Mouse (Mus musculus) liver (tissue): ENCODE data around the gene Pdlim4.

Source experiments
- DNase-seq: peaks from one replicate; pipeline ENCODE4 v3.0.0-alpha.2; 2020; ENCODE audit warnings: mixed read lengths

Pdlim4 gene

DNA sequence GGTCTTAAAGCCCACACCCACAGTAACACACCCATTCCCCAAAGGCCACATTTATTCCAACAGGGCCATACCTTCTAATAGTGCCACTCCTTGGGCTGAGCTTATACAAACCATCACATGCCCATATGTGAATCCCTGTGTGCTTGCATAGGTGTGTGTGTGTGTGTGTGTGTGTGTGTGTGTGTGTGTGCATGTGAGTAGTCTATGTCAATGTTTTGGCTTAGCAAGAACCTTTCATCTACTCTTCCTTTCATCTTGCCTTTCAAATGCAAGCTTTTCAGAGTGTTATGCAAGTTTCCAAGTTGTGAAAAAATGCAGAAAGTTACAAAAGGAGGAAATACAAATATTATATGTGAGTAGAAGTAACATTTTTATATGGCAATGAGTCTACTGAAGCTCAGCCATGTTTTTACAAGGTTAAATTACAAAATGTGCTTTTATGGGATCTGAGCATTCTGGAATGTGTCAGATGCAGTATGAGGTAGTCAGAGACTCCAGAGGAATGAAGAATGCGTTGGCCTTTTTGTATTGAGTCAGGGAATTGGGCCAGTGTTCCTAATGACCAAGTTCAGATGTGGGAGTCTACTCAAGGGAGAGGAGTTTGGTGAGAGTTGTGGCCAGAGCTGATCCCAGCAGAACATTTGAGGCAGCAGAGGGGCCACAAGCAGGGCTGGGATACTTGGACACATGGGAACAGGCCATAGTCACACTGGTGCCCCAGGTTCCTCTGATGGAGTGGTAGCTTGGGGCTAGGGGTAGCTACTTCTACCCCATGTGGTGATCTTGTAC, 21.5 kb upstream of the Pdlim4 start:
- DNase-seq: no peak

- DNase-seq: peak; percentile 74
These were observed 20.1 kb upstream of the Pdlim4 start for GRCm38 (mm10) chr11:54088947-54089317.

DNA sequence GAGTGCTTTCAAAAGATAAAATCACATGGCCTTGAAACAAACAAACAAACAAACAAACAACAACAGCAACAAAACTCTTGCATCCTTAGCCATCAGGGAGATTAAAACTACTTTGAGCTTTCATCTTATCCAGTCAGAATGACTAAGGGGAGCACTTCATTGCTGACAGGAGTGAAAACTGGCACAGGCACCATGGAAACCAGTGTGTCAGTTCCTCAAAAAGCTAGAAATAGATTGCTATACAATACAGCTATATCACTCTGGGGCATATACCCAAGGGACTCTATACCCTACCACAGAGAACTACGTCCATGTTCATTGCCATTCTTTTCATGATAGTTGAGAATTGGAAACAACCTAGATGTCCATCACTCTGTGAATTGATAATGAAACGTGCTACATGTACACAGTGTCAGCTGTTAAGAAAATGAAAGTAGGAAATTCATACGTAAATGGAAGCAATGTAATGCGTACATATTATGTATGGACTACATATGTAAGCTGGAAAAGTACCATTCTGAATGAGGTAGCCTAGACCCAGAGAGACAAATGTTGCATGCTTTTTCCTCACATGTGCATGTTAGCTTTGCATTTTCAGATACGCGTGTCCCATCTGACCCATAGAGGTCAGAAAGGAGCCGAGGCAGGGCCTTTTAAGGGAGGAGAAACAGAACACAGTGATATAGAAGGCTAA, 19.6 kb upstream of the Pdlim4 start:
- DNase-seq: no peak

- no peak for DNase-seq
These were observed 17.0 kb upstream of the Pdlim4 start for GRCm38 (mm10) chr11:54085816-54086215.

DNA sequence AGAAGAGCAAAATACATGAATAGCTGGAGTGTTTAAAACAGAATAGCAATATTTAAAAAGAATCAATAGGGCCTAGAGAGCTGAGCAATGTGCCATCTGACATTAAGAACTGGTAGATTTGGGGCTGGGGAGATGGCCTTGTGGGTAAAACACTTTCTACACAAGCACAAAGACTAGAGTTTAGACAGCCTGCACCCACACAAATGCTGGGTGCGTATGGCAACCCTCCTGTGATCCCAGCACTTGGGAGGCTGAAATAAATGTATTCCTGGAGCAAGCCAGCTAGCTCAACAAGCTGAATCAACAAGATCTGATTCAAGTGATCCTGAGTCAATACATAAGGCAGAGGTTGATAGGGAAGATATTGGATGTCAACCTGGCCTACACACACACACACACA, 16.2 kb upstream of the Pdlim4 start:
- no peak for DNase-seq

DNA sequence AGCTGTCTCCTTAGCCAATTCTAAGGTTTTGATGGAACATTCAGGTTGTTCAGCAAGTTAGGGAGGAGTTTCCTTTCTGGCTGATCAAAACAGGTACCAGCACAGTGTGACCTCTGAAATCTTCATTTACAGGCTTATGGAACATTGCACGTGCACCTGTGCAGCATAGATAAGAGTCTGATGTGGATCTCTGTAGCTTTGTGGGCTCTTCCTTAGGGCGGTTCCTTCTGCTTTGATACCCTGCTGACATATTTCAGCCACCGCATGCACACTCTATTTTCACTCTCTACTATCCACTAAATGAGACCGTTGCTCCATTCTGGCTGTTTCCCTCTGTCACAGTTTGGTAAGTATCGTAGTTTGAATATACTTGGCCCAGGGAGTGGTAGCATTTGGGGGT, 13.9 kb upstream of the Pdlim4 start:
- DNase-seq: no peak

GRCm38 (mm10) chr11:54080435-54080834, 11.6 kb upstream of the Pdlim4 start:
- no peak for DNase-seq

- DNase-seq: no peak
These were observed 7.3 kb upstream of the Pdlim4 start for GRCm38 (mm10) chr11:54076101-54076500.

DNA sequence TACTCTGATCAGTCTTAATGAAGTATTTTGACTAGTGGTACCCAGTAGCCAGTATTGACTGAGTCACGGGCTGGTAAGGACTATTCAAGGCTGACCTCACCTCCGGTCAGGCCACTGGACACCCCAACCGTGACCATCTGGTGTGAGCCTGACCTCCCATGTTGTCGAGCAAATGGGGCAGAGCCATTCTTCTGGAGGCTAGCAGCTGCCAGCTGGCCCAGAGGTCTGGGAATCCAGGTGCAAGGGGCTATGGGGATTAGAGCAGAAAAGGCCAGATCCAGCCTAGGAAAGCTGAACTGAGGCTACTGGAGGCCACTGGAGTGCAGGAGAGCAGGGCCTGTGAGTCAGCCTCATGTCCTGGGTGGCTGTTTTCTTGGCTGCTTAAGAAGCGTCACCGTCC, 6.5 kb upstream of the Pdlim4 start:
- DNase-seq: no peak

DNA sequence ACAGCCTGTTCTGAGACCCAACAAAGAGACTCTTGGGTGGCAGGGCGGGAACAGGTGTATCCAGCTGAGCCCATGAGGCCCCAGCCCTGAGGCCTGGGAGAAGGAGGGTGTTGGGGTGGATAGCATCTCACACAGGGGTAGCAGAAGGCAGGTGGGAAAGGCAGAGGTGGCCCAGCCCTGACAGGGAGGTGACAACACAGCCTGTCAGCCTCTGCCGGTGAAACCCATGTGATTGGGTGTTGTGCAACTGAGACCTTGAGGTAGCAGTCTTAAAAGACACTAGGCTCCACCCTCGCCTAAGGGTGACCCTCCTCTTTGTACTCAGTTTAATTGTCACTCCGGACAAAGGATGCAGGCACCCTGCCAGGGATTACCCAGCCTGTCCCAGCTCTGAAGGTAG, 4.5 kb upstream of the Pdlim4 start:
- DNase-seq: no peak

DNA sequence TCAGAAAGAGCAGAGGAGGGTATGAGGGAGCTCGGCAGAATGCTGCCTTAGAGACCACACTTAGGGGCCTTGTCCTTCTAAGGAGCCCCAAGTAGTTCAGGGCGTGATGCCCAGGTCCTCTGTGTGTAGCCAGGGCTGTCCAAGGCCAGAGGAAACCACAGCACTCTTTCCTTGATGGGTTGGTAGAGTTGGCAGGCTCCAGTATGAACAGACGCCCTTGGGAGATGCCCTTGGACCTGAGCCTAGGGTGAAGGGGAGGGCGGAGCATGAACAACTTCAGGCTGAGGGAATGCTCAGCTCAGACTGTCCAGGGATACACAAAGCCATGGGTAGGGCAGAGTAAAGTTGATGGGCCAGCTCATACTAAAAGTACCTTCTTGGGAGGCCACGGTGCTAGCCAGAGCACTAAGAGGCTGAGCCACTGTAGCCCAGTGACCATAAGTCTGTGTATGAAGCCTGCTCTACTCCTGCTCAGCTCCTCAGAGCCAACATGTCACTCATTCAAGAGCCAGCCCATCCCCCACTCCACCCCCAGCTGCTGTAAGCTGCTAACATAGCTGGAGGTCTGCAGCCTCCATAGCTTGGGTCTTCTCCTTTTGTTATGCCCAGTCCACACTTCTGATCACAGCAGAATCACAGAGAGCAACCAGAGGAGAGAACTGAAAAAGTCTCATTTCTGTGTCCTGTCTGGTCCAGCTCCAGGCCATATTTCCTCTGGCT, 3.1 kb upstream of the Pdlim4 start:
- no peak for DNase-seq

DNA sequence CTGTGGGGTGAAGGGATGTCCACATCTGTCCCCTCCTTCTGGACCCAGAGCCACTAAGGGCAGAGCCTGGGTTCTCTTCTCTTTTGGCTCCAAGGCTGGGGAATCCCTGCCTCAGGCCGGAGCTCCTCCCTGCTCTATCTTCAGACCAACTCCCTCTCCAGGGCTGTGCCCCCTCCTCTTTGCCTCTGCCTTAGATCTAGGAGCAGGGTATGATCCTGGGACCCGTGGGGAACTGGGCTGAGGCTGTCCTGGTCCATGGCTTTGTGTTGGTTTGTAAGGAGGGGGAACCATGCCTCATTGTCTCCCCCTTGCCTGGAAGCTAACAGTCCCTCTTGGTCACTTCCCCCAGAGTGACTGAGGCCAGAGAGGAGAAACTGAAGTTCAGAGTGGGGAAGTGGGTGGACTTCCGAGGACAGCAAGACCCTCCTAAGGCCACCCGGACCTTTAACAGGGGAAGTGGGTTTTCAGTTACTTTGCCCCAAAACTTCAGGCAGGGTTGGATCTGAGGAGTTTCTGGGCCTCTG, 756 bp downstream of the Pdlim4 start:
- DNase-seq: no peak

GRCm38 (mm10) chr11:54067318-54067995, 1.4 kb downstream of the Pdlim4 start:
- DNase-seq: no peak

DNA sequence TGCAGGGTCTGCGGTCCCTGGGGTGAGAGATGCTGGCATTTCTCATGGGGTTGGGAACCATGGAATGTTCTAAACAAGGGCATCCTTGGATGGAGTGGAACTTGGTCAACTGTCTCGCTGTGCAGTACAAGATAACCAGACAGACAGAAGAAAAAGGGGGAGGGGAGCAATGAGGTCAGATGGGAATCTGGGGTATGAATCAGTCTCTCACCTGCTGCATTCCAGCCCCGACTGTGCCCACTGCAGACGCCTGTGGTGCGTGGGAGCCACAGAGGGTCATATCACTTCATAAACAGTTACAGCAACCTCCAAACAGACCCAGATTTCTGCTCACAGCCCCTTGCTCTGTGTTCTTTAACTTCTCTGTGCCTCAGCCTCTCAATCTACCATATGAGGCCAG, 2.4 kb downstream of the Pdlim4 start:
- DNase-seq: no peak

DNA sequence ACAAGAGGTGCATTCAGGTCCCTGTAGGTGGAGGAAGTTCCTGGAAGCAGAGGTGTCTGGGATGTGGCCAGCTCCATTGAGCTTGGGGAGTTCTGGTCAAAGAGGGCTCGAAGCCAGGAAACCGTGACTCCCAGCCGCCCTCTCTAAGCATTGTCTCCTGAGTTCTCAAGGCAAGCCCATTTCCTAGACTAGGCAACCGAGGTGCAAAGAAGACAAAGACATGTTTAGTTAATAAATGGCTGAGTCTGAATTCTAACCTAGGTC, 3.0 kb downstream of the Pdlim4 start:
- DNase-seq: no peak

DNA sequence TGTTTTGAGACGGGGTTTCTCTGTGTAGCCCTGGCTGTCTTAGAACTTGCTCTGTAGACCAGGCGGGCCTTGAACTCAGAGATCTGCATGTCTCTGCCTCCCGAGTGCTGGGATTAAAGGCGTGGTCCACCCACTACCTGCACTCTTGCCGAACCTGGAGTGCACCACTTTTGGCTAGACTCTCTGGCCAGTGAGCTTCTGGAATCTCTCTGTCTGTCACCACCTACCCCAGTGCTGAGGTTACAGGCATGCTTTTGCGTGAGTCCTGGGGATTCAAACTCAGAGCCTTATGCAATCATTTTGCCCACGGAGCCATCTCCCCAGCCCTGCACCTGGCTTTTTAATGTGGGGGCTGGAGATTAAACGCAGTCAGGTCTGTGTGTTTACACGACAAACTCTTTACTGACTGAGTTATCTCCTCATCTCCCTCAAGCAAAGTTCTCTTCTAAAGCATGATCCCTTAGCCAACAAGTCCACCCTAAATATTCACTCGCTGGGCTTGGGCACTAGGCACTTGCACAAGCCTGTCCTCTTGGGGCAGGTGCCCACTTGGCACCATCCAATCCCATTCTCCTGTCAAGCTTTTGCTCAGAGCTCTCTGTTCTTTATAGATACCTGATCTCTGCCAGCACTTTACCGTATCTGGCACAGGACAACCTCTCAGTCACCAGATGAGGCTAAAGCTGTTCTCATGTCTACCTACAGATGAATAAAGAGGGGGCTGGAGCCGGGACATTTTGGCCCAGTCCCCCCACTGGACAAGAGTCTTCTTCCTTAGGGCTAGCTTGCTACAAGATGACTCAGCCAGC, 3.5 kb downstream of the Pdlim4 start:
- no peak for DNase-seq

GRCm38 (mm10) chr11:54064412-54064978, 4.3 kb downstream of the Pdlim4 start:
- DNase-seq: no peak

DNA sequence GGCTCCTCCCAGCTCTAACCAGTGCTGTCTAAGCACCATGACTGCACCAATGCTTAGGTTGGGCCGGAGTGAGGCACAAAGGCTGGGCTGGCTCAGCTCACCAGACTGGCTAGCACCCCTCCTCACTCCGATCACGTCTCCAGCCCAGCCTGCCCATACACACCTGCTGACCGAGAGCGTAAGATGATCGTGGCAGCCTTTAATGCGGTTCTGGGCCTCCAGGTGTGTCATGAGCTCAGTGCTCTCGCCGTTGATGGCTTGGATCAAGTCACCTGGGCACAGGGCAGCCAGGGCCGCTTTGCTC, 5.4 kb downstream of the Pdlim4 start:
- DNase-seq: no peak

- no peak for DNase-seq
These were observed 5.9 kb downstream of the Pdlim4 start for GRCm38 (mm10) chr11:54062753-54063471.

DNA sequence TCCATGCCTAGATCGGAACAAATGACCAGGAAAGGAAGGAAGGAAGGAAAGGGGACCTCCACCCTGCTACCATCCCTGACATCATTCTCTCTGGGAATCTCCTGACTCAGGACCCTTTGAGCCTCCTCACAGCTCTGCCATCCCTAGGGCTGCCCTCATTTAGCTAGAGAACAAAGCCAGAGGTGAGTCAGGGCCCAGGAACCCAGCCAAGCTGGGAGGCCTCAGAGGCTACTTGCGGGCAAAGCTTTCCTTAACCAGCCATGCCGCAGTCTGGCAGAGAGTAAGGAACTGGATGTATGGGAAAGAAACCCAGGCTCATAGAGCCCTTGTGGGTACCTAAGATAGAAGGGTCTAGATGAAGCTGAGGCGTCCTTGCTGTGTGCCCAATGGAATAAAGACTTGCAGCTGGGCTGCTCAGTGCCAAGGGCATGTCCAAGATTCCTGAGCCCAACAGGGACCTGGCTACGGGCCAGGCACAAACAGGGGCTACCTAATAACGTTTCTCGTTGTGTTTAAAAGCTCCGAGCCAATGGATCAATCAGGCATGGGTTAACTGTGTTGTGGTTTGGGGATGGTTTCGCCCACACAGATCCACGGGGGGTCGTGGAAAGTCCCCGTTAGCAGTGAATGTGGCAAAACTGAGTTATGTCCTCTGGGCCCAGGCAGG, 6.6 kb downstream of the Pdlim4 start:
- DNase-seq: no peak

- DNase-seq: no peak
These were observed 8.5 kb downstream of the Pdlim4 start for GRCm38 (mm10) chr11:54060316-54060715.
